Mouse (Mus musculus) bone marrow, adult 2 months (tissue): ENCODE measurements around the gene Tgfbr3l.

ENCODE experiments used
- CTCF ChIP-seq: fragments of 200-500 bp; IDR thresholded peaks from 2 replicates; pipeline ENCODE4 v1.5.1; 2011; ENCODE audit warnings: low read length, control low read depth; ENCODE audit not compliant: control insufficient read depth, insufficient read depth
- POLR2A ChIP-seq: fragments of 200-500 bp; IDR thresholded peaks from 2 replicates; pipeline ENCODE4 v1.6.1; 2011; ENCODE audit warnings: low read depth, mild to moderate bottlenecking, control low read depth, low read length, borderline replicate concordance; ENCODE audit not compliant: control insufficient read depth

DNA sequence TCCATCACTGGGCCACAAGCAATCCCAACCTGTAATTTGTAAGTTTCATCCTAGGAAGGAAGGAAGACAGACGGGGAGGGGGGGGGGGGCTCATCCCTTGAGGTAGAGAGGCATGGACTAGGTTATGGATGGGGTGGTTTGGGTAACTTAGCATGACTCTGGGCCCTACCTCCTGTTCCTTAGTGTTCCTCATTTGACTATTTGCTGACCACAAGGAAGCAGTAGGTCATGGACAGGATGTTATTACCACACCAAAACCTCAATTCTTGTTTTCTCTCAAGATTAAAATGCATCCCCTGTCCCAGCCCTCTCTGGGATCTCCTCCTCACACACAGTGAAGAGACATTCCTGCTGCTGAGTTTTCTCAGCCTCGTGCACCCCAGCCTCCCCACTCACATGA, 46.7 kb upstream of the Tgfbr3l start:
- TF ChIP-seq POLR2A: no peak
- no peak for TF ChIP-seq CTCF
